Mouse (Mus musculus): ENCODE measurements around the gene Otogl.
A peak's percentile ranks its signal among the peaks of the same experiment; 100 is the strongest.

Gene Otogl

GRCm38 (mm10) chr10:107912084-107912573, at the start of gene Otogl:
Otogl (minus strand) TSS chr10:107912134.
- DNase-seq (ENCODE audit: low spot score in 2 of 2), result no peak

DNA sequence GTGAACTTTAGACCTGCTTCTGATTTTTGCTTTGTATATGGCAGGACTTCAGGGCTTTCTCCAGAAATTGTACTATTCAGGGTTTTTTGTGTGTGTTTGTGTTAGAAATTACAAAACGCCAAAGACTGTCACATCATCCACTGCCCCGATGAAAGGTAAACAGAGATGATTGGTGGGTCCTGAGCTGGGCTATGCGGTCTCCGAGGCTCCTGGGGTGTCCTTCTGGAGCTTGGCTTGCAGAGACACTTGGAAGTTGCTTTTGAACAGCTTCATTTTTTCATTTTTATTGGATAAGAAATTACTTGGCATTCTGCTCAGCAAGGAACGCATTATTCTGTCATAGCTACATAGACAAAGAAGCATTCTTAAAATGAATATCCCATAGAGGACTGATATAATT, 44.7 kb upstream of the Otogl start:
- no peak for DNase-seq (ENCODE audit: low spot score in 2 of 2)

GRCm38 (mm10) chr10:107954444-107954843, 42.5 kb upstream of the Otogl start:
- no peak for DNase-seq (ENCODE audit: low spot score in 2 of 2)

DNA sequence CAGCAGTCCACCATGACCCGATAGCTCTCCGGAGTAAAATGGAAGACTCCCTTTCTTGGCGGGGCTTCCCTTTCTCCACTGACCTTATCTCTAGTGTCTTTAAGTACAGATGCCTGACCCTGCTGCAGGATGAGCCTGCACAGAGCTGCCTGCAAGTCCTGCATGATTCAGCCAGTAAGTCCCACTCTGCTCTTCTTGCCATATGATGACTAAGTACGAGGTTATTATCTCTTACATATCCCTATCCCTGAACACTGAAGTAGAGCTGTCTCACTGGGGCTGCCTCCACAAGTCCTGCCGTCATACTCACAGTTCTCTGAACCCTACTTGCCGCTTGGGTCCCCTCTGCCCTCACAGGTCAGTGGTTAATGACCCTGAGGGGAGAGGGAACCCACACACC, 39.7 kb upstream of the Otogl start:
- no peak for DNase-seq (ENCODE audit: low spot score in 2 of 2)

DNA sequence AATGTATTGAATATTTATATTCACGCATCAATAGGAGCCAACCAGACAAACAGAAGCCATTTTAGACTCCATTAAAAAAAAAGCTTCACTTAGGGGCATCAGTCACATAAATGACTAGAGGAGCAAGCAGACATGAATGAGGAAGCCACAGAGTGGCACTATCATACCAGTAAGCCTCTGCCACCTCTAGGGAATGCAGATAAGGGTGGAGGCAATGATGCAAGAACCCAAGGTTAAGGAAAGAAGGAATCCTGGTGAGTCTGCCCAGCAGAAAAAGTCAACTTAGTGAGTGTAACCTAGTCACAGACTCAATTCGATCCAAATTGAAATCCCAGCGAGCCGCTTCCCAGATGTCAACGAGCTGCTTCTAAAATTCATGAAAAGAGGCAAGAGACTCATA, 38.0 kb upstream of the Otogl start:
- no peak for DNase-seq (ENCODE audit: low spot score in 2 of 2)

DNA sequence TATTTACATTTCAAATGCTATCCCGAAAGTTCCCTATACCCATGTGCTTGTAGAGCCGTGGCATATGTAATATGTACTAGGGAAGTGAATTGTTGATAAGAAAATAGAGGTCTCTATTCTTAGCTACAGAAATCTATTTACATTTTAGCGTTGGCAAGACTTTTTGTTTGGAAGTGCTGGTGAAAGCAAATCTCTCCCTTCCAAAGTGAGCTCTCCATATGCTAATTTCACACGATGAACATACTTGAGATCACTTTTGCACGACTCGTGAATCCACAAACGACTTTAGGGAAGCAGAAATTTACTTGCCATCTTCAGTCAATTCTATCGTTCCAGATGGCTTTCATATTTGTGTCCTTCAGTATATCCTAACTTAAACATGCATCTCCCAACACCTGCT, 36.7 kb upstream of the Otogl start:
- no peak for DNase-seq (ENCODE audit: low spot score in 2 of 2)

DNA sequence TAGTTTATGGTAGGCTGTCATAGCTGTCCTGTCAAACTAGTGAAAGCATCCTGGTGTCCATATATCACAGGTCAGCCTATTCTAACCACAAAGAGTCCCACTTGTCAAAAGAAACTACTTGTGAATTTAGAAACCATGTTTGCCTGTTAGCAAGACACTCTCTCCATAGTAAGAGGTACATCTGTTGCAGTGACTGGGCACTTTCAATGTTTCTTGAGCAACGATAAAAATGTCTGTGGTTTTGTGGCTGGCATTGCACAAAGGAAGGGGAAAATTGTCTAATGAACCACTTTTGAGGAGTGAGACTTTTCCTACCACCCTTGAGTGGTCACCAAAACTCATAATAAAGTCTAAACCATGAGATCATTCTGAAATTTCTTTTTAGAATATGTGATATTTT, 36.1 kb upstream of the Otogl start:
- no peak for DNase-seq (ENCODE audit: low spot score in 2 of 2)

DNA sequence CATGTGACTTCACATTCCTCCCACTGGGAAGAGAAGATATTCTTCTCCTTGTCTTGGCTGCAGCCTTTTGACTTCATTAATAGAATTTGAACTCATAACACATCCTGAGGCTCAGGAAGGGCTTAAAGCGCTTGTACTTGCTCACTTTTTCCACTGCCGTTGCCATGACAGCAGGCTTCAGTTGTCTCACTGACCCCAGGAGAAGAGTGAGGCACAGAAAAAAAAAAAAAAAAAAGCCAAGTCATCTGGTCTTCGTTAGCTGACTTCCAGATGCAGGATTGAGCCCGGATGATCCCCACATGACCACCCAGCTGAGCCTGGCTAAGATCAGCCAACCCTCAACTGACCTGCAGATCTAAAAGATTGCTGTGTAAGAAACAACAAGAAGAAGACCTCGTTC, 34.4 kb upstream of the Otogl start:
- DNase-seq (ENCODE audit: low spot score in 2 of 2), result no peak

- no peak for DNase-seq (ENCODE audit: low spot score in 2 of 2)
Measured at GRCm38 (mm10) chr10:107943859-107944258, 31.9 kb upstream of the Otogl start.

DNA sequence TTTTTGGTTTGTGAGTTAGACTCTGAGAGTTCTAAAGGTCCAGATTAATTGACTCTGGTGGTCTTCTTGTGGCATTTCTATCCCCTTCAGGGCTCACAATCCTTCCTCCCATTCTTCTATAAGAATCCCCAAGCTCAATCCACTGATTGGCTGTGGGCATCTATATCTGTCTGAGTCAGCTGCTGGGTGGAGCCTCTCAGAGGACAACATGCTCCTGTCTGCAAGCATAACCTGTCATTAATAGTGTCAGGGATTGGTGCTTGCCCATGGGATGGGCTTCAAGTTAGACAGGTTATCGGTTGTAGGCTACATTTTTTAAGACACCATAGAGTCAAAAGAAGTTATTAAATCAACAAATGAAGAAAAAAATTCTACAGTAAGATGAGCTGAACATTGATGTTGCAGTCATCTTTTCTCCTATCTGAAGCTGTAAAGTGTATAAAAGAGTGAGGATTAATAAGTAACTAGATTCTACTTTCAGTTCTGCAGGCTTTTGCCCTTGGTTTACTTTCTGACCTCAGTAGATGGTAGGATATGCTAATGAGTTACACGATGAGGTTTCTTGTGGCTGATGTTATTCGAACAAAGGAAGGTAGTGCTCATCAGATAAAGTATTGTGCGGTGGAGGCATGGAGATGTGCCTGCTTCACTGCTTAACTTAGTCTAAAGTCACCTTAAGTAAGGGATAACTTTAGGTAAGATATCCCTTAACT, 29.4 kb upstream of the Otogl start:
- DNase-seq (ENCODE audit: low spot score in 2 of 2), result no peak

DNA sequence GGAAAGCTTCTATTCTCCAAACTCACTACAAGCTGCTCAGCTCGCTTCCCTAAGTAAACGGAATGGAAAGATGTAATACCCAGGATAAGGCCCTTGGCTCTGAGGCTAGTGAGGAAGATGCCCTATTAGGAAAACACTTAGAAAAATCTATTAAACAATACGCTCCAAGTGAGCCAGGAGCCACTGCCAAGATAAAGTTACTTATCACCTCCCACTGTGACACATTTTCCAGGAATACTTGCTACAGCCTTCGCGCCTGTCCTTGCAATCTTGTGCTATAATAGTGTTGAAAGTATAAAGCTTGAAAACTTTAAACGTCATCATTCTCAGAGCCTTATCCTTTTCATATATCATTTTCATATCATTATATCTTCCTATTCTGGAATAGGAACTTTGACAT, 28.4 kb upstream of the Otogl start:
- DNase-seq (ENCODE audit: low spot score in 2 of 2), result no peak

DNA sequence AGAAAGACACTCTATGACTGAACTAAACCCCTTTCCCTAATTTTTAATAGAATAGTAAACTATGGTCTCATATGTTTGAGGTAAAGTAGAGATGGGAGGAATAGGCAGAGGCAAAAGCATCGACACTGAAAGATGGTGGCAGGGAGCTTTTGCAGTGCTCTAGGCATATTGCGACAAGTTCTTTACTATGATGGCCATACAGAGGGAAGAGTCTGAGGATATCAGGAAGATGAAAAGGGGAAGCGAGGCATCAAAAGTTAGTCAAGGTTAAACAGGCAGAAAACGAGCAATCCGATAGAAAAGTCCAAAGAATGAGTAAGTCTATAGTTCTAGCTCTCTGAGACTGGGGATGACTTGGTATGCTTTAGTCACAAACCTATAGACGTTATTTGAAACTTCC, 27.9 kb upstream of the Otogl start:
- no peak for DNase-seq (ENCODE audit: low spot score in 2 of 2)

DNA sequence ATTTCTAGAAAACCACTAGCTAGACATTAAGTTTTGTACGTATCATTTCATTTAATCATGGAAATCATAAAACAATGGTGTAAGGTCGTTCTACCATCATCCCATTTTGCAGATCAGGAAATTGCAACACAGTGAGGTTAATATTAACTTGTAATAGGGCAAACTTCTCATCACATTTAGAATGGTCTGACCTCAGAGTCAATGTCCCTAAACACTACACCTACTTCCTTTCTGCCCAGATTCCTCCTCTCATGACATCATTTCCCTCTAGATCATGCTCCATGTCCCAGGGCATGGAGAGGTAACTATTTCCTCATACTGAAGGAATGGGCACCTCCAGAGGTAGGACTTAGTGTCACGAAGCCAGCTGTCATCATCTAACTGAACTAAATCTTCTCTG, 22.1 kb upstream of the Otogl start:
- DNase-seq (ENCODE audit: low spot score in 2 of 2), result no peak

DNA sequence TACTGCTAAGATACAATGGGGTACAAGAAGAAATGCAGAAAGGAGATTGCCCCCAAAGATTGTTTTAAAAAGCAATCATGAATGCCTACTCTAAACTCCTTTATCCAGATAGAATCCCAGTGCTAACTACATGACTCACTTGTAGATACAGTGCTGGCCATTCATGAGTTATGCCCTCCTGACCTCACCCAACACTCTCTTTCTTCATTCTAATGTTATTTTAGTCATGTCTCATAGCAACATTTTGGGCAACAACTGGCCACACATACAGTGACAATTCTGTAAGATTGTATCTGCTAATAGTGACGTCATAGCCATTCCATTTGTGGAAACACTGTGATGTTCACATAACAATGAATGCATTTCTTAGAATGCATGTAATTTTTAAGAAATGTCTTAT, 21.6 kb upstream of the Otogl start:
- no peak for DNase-seq (ENCODE audit: low spot score in 2 of 2)

DNA sequence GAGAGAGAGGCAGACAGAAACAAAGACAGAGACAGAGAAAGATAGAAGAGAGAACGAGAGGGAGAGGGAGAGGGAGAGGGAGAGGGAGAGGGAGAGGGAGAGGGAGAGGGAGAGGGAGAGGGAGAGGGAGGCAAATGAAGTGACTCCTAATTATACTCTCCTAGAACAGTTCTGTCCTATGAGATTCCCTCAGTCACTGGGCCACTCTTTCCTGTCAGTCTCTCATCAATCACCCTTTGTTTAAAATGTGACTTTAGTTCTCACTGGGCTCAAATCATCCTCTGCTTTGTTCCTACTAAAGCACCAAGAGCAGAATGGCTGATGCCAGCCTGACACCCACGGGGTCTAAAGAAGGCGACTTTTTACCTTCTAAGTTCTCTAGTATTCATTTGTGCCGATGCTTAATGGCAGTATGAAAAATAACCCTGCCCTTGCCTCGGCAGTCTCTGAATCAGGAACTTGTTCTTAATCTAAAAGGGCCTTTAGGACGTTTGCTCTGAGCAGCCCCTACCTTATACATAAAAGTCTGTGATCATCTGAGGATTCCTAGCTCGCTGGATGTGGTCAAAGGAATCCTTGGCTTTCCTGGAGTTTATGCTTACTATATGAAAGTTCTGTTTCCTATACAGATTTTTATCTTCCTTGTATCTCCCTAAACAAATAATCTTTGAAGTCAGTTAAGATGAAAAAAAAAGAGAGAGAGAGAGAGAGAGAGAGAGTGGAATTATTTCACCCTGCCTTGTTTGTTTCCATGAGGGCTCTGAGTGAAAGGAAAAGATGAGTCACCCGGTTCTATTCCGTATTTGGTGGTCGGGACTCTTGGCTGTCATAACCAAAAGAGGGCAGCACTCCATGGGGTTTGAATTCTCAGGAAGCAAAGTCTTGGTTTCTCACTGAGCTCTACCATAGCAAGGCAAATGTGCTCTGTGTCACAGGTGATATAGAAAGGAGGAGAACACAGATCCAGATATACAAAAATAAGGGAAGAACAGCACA, 20.2 kb upstream of the Otogl start:
- DNase-seq (ENCODE audit: low spot score in 2 of 2), result peak in 1 of 2 experiments; percentile 40

DNA sequence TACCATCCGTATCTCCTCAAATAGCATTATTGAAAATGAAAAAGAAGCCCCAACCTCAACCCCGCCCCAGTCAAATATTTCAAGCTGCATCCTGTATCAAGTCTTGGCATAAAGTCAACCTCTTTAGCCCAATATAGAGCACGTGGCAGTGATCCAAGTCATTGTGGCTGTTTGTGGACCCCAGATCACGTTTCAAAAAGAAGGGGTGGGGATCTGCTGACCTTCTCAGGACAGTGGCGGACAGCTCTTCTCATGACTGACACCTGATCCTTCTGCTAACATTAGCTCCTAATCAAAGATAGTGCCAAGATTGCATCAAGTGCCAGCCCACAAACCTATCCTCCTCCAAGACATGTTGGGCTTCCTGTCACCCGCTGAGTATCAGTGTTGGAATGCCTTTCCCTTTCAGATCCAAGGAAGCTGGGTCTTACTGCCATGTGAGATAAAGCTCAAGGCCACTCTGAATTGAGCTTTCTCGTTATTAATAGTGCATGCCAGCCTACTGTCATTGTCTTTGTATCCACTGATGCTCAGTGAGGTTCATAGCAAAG, 18.6 kb upstream of the Otogl start:
- no peak for DNase-seq (ENCODE audit: low spot score in 2 of 2)

GRCm38 (mm10) chr10:107925306-107925705, 13.4 kb upstream of the Otogl start:
- no peak for DNase-seq (ENCODE audit: low spot score in 2 of 2)

DNA sequence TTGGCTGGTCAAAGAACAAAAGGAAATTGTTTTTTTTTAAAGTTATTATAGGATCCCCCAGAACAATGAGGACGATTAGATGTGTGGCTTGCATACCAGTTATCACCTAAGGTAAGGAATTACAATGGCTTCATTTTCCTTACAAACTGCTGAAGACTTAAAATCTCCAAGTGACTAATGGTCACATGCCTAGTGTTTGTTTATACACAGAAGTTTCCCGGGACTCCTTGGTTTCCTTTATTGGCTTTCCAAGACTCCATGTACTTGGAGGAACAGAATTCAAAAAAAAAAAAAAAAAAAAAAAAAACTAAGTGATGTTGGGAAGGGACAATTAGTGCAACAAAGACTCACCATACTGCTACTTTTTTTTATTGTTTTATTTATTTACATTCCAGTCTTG, 11.9 kb upstream of the Otogl start:
- DNase-seq (ENCODE audit: low spot score in 2 of 2), result no peak

DNA sequence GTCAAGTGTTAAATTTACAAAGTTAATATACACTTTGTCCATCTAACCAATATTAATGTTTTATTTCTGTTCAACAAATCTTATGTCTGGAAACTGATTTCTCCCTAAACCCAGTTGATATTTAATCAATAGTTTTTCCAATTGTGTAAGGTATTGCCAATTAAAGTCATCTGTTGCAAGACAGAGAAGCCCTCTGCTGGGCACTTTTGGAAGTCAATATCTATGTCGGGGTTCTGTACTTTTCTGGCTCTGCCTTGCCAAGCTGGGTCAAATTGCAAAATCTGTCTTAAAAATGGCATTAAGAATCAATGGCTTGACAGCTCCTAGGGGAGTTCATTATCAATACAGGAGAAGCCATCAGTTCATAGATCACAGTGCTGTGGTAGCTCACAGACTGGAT, 10.8 kb upstream of the Otogl start:
- DNase-seq (ENCODE audit: low spot score in 2 of 2), result no peak

- no peak for DNase-seq (ENCODE audit: low spot score in 2 of 2)
Measured at GRCm38 (mm10) chr10:107921549-107921948, 9.6 kb upstream of the Otogl start.

- DNase-seq (ENCODE audit: low spot score in 2 of 2), result no peak
Measured at GRCm38 (mm10) chr10:107921134-107921533, 9.2 kb upstream of the Otogl start.

DNA sequence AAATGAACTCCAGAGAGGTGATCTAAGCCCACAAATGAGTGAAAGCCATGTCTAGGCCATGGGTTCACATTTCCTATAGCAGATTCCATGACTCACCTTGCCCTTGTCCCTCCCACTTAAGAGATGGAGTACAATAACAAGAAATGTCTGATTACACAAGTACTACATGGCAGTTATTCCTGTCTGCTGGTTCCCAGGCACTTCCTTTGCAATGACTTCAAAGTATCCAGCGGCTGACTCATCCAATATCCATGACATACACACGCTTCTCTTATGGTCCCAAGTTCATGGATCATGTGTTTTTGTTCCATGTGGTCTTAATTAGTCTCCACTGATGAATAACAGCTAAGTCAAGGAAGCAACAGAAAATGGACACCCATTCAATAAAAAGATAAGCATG, 1.1 kb upstream of the Otogl start:
- DNase-seq (ENCODE audit: low spot score in 2 of 2), result no peak

- no peak for DNase-seq (ENCODE audit: low spot score in 2 of 2)
Measured at GRCm38 (mm10) chr10:107906453-107906852, 5.5 kb downstream of the Otogl start.
